Mouse (Mus musculus) small intestine, adult 2 months (tissue): ENCODE results near the gene Unc5cl.
A peak's percentile ranks its signal among the peaks of the same experiment; 100 is the strongest.

Experiments
- CTCF ChIP-seq: fragments of 200-500 bp; IDR thresholded peaks from 2 replicates; pipeline ENCODE4 v1.5.1; 2012; ENCODE audit warnings: low read depth, mild to moderate bottlenecking, control low read depth, inconsistent platforms, low read length, moderate library complexity, mixed read lengths; ENCODE audit not compliant: insufficient replicate concordance, insufficient read length; ENCODE audit errors: extremely low read depth
- POLR2A ChIP-seq: fragments of 200-500 bp; IDR thresholded peaks from 2 replicates; pipeline ENCODE4 v1.6.1; 2012; ENCODE audit warnings: low read depth, mild to moderate bottlenecking, control low read depth, inconsistent platforms, low read length, moderate library complexity

DNA sequence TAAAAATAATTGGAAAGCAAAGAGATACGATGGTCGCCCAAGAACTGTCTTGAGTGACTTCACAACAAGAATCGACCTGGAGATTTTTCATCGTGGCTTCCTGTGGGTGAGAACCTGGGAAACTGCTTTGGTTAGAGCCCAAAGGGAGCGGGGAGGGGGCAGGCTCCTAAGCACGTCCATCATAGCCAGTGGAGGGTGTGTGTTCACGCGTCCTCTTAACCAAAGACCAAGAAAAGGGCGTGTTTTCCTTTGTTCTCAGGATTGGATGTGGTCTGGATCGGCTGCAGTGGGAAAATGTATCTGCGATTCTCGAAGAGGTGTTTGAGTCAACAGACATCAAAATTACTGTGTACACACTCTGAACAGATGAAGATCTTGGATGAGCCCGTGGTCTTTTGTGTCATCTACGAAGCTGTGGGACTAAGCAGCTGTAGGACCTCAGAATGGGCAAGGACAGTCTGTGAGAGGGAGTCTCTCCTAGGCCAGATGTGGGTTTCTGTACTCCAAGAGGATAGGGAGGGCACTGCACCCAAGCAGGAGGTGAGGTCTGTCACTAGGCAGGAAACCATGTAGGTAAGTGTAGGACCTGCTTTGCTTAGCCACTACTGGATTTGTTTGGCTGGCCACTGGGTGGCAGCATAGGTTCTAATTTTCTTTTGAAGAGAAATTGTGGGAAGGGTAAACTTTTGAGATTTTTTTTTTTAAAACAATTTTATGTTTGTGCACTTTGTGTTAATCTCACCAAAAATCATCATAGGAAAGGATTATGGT, 38.1 kb upstream of the Unc5cl start:
- TF ChIP-seq CTCF, result peak; percentile 44; the same call in 1 of the 2 replicates
- no peak for TF ChIP-seq POLR2A
